Mouse (Mus musculus) c-Kit-positive CD71-positive TER-119-negative erythroid progenitor cells, embryonic 14.5 days (primary cell): ENCODE measurements around the gene Olfr1158.
"Not testable (repeated sequence)": the region's sequence is repeated elsewhere in the genome, so short reads cannot be mapped to it uniquely, and the experiment has no call there.

Source experiments
- DNase-seq: peaks from one replicate; pipeline ENCODE4 v3.0.0-alpha.2; 2013; ENCODE audit warnings: low read depth

Gene Olfr1158

GRCm38 (mm10) chr2:87989813-87990212 is at the start of gene Olfr1158:
Gene Olfr1158 (plus strand): TSS chr2:87990113.
- no peak for DNase-seq

- DNase-seq = no peak
Measured at GRCm38 (mm10) chr2:87945037-87945436, 44.9 kb upstream of the Olfr1158 start, which contains the start of gene Olfr1155. Gene Olfr1155 (minus strand): TSS chr2:87945137.

- no peak for DNase-seq
Measured at GRCm38 (mm10) chr2:87953000-87953399, 36.9 kb upstream of the Olfr1158 start, which contains the start of gene Olfr1156. Gene Olfr1156 (minus strand): TSS chr2:87953100.

- DNase-seq = no peak
Measured at GRCm38 (mm10) chr2:87968199-87968598, 21.7 kb upstream of the Olfr1158 start, which contains the start of gene Olfr1157. Gene Olfr1157 (minus strand): TSS chr2:87968299.

- no peak for DNase-seq
Measured at GRCm38 (mm10) chr2:87974563-87974962, 15.3 kb upstream of the Olfr1158 start, which contains the start of gene Olfr74. Gene Olfr74 (minus strand): TSS chr2:87974663.

GRCm38 (mm10) chr2:88007515-88008318 is 17.8 kb downstream of the Olfr1158 start, which contains the start of gene Olfr1160:
Gene Olfr1160 (minus strand): TSS chr2:88008268.
- DNase-seq = no peak

- DNase-seq = not testable (repeated sequence)
Measured at GRCm38 (mm10) chr2:88022474-88022873, 32.6 kb downstream of the Olfr1158 start, which contains the start of gene Olfr1161. Gene Olfr1161 (plus strand): TSS chr2:88022774.

- DNase-seq = no peak
Measured at GRCm38 (mm10) chr2:88037599-88037998, 47.7 kb downstream of the Olfr1158 start, which contains the start of gene Olfr73. Gene Olfr73 (minus strand): TSS chr2:88037699.
